Mouse (Mus musculus) frontal cortex, adult 2 months (tissue): ENCODE measurements around the gene Gpbar1. TPM values are rescaled to one million over a fixed set of nuclear protein-coding genes. Genes with fewer than 3 reads are reported as not detected.

Source experiments
- DNase-seq, 2 experiments: peaks; one replicate each; pipeline ENCODE4 v3.0.0; 2022; ENCODE audit warnings: low spot score in 1 of 2; ENCODE audit errors: extremely low spot score in 1 of 2
- polyA plus RNA-seq: library from polyadenylated mRNA; depleted of rRNA; stranded (reverse); fragments of >200 nt; gene quantifications from 2 replicates; pipeline ENCODE4 v1.2.3, GENCODE M21; 2012

Gpbar1 gene
- polyA plus RNA-seq, 1 experiment, result 0.14 TPM

- DNase-seq, result no peak
Observed at GRCm38 (mm10) chr1:74294090-74294643, 15.8 kb downstream of the Gpbar1 start.

GRCm38 (mm10) chr1:74294733-74295455 lies 16.5 kb downstream of the Gpbar1 start:
- DNase-seq, result no peak

GRCm38 (mm10) chr1:74295456-74296171 lies 17.3 kb downstream of the Gpbar1 start:
- peak; percentile 86 to 88 for DNase-seq

- no peak for DNase-seq
Observed at GRCm38 (mm10) chr1:74296477-74296876, 18.1 kb downstream of the Gpbar1 start.

GRCm38 (mm10) chr1:74297269-74297668 lies 18.9 kb downstream of the Gpbar1 start:
- DNase-seq, result no peak

GRCm38 (mm10) chr1:74298157-74298750 lies 19.9 kb downstream of the Gpbar1 start:
- no peak for DNase-seq

- DNase-seq, result no peak
Observed at GRCm38 (mm10) chr1:74298996-74299395, 20.6 kb downstream of the Gpbar1 start.

GRCm38 (mm10) chr1:74300347-74301110 lies 22.2 kb downstream of the Gpbar1 start:
- DNase-seq, result no peak

- no peak for DNase-seq
Observed at GRCm38 (mm10) chr1:74302229-74302628, 23.9 kb downstream of the Gpbar1 start.

GRCm38 (mm10) chr1:74302835-74303234 lies 24.5 kb downstream of the Gpbar1 start:
- DNase-seq, result no peak

- peak in 1 of 2 experiments; percentile 40 for DNase-seq
Observed at GRCm38 (mm10) chr1:74303509-74304338, 25.4 kb downstream of the Gpbar1 start.

GRCm38 (mm10) chr1:74304339-74304790 lies 26.0 kb downstream of the Gpbar1 start:
- DNase-seq, result no peak

GRCm38 (mm10) chr1:74304946-74305345 lies 26.6 kb downstream of the Gpbar1 start:
- DNase-seq, result no peak

GRCm38 (mm10) chr1:74305522-74305921 lies 27.2 kb downstream of the Gpbar1 start, which contains the start of gene Tmbim1:
Tmbim1 (minus strand) TSS chr1:74305622.
- no peak for DNase-seq

- no peak for DNase-seq
Observed at GRCm38 (mm10) chr1:74307146-74307545, 28.8 kb downstream of the Gpbar1 start.

GRCm38 (mm10) chr1:74308001-74308964 lies 29.9 kb downstream of the Gpbar1 start:
- no peak for DNase-seq

- DNase-seq, result no peak
Observed at GRCm38 (mm10) chr1:74309767-74310166, 31.4 kb downstream of the Gpbar1 start.

- peak; percentile 61 to 92 for DNase-seq
Observed at GRCm38 (mm10) chr1:74313049-74313692, 34.8 kb downstream of the Gpbar1 start.
